Mouse (Mus musculus): ENCODE results near the gene Rsph6a.

The Rsph6a gene

DNA sequence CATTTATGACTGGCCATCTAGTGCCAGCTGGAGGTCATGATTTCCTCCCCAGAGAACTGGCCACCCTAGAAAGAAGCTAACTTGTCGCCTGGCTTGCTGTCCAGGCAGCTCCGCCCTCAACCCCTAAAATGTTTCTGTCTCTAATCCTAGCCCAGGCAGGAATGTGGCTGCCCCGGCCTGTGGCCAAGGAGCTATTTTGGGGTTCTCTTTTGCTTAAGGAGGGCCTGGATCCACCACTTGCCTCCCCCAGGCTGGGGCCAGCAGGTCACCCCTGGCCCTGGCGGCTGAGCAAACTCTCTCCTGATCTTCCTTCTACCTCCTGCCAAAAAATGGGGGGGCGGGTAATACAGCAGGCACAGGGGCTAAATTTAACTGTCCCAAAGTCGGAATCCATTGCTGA, 28.6 kb downstream of the Rsph6a start:
- no peak for DNase-seq

DNA sequence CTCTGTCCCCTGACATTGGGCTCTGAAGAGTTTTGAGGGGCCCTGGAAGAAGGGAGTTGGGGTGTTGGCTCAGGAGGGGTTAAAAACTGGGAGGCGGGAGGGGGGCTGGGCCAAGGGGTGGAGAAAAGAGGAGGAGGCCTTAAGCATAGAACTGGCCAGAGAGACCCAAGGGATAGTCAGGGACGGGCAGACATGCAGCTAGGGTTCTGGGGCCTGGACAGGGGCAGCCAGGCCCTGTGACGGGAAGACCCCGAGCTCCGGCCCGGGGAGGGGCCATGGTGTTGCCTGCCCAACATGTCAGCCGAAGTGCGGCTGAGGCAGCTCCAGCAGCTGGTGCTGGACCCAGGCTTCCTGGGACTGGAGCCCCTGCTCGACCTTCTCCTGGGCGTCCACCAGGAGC, 29.2 kb downstream of the Rsph6a start, which contains the start of gene Dmpk:
TSS of gene Dmpk (plus strand) at position 149 of the 400 bp plus-strand sequence.
- no peak for DNase-seq

DNA sequence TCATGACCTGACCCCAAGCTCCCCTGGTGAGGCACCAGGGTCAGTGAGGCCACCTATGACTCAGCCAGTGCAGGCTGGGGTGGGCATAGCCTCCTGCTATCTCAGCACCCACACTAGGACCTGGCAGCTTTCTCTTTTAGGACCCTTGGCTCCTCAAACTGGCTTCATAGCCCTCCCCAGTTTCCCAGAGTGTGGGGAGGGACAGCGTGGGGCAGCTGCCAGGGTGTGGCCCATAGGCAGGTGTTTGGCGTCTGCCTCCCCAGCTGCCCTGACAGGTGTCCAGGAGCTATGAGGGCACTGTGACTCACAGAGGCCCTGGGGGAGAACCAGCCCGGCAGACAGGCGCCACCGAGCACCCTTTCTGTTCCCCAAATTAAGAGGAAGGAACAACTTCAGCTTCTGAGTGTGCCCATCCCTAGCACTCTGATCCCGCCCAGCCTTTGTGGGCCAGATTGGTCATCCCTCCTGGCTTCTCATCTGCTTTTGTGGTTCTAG, 29.8 kb downstream of the Rsph6a start:
- no peak for DNase-seq

DNA sequence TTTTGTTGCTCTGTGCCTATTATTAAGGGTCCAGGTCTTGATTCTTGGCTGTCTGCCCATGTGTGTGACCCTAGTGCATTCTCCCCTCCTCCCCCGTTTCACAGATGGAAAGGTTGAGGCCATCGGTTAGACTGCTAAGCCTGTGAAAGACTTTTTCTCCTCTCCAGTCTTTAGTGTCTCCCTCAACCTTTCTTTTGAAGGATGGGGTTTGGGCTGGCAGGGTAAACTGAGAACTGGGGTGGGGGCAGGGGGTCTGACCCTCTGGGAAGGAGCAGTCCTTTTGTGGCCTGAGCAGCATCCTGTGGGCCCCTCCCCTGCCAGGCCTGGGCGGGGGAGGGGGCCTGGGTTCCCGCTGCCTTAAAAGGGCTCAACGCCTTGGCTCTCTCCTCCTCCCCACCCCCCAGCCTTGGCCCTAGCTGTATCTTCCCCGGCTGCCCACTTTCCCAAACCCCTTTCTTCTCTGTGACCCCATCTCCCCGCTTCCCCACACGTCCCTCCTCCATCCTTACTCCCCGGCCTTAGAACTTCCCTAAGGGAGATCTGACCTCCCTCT, 30.5 kb downstream of the Rsph6a start:
- no peak for DNase-seq

- no peak for DNase-seq
Measured at GRCm38 (mm10) chr7:19085495-19085894, 31.0 kb downstream of the Rsph6a start.

GRCm38 (mm10) chr7:19086042-19086441, 31.6 kb downstream of the Rsph6a start:
- DNase-seq, result no peak

DNA sequence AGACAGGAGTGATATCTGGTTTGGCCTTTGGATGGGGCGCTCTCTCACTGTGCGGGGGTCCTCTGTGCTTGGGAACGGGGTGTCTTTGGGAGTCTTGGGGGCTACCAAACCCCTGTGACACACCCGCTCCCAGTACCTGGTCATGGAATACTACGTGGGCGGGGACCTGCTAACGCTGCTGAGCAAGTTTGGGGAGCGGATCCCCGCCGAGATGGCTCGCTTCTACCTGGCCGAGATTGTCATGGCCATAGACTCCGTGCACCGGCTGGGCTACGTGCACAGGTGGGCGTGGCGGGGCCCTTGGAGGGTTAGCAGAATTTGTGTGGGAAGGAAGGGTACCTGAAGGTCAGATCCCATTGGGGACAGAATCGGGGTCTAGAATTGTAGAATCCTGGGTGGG, 32.3 kb downstream of the Rsph6a start:
- DNase-seq, result no peak

GRCm38 (mm10) chr7:19088813-19089212, 34.3 kb downstream of the Rsph6a start:
- no peak for DNase-seq

DNA sequence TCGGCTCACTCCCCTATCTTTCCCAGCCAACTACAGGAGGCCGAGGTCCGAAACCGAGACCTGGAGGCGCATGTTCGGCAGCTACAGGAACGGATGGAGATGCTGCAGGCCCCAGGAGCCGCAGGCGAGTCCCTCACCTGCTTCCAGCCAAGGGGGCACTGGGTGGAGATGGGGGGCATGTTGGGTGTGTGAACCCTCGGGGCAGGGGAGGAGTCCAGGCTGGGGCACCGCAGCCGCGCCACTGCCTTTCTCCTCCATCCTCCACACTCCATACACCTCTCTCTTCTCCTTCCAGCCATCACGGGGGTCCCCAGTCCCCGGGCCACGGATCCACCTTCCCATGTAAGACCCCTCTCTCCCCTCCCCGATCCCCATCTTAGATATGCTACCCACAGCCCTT, 37.4 kb downstream of the Rsph6a start:
- DNase-seq, result no peak

DNA sequence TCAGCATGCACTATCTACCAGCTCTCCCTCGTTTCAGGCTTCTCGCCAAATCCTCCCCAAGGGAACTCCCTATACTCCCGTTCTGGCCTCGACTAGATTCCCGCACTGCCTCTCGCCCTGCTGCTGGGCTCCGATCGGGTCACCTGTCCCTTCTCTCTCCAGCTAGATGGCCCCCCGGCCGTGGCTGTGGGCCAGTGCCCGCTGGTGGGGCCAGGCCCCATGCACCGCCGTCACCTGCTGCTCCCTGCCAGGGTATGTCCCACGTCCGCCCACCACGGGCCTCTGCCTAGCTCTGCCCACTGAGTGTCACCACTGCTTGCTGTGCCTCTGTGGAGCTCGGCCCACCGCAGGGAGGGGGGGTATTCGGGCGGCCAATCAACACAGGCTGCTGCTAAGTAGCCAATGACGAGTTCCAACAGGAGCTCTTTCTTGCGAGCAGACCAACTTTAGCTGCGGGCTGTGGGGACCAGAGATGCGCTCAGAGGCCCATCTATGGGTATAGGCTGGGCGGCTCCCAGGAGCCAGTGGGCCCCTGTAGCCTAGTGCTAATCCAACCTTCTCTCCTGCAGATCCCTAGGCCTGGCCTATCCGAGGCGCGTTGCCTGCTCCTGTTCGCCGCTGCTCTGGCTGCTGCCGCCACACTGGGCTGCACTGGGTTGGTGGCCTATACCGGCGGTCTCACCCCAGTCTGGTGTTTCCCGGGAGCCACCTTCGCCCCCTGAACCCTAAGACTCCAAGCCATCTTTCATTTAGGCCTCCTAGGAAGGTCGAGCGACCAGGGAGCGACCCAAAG, 38.1 kb downstream of the Rsph6a start:
- no peak for DNase-seq

DNA sequence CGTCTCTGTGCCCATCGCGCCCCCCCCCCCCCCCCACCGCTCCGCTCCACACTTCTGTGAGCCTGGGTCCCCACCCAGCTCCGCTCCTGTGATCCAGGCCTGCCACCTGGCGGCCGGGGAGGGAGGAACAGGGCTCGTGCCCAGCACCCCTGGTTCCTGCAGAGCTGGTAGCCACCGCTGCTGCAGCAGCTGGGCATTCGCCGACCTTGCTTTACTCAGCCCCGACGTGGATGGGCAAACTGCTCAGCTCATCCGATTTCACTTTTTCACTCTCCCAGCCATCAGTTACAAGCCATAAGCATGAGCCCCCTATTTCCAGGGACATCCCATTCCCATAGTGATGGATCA, 38.7 kb downstream of the Rsph6a start:
- DNase-seq, result no peak

DNA sequence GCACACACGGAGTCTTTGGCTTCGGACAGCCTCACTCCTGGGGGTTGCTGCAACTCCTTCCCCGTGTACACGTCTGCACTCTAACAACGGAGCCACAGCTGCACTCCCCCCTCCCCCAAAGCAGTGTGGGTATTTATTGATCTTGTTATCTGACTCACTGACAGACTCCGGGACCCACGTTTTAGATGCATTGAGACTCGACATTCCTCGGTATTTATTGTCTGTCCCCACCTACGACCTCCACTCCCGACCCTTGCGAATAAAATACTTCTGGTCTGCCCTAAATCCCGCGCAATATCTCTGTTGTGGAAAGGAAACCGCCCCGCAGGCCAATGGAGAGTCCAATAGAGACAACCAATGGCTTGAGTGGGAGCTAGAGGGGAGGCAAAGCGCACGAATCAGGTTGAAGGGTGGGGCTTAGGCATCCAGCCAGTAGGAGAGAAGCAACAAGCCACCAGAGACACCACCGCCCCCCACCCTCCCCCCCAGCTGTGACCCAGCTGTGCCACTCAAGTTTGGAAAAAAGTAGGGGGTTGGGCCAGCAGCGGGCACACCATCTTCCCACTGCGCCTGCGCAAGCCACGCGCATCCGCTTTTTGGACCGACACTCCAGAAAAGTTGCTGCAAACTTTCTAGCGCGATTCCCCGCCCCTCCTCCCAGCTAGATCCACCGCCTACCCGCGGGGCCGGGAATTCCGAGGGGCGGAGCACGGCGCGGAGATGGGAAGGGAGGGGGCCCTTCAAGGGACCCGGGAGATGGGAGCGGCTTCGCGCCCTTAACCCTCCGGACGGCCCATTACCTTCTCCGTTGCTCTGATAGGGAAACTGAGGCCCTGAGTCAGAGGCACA, 39.3 kb downstream of the Rsph6a start:
- no peak for DNase-seq

DNA sequence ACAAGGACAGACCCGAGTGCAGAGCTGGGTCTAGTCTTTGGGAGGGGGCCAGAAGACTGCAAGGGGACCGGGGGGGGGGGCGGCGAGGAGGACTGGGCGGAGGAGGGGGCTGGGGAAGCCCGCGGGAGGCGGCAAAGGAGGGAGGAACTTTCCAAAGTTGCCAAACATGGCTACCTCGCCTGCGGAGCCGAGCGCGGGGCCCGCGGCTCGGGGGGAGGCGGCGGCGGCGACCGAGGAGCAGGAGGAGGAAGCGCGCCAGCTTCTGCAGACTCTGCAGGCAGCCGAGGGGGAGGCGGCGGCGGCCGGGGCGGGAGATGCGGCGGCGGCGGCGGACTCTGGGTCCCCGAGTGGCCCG, 40.0 kb downstream of the Rsph6a start, which contains the start of gene Six5:
TSS of gene Six5 (plus strand) at position 124 of the 355 bp plus-strand sequence.
- DNase-seq, result no peak

DNA sequence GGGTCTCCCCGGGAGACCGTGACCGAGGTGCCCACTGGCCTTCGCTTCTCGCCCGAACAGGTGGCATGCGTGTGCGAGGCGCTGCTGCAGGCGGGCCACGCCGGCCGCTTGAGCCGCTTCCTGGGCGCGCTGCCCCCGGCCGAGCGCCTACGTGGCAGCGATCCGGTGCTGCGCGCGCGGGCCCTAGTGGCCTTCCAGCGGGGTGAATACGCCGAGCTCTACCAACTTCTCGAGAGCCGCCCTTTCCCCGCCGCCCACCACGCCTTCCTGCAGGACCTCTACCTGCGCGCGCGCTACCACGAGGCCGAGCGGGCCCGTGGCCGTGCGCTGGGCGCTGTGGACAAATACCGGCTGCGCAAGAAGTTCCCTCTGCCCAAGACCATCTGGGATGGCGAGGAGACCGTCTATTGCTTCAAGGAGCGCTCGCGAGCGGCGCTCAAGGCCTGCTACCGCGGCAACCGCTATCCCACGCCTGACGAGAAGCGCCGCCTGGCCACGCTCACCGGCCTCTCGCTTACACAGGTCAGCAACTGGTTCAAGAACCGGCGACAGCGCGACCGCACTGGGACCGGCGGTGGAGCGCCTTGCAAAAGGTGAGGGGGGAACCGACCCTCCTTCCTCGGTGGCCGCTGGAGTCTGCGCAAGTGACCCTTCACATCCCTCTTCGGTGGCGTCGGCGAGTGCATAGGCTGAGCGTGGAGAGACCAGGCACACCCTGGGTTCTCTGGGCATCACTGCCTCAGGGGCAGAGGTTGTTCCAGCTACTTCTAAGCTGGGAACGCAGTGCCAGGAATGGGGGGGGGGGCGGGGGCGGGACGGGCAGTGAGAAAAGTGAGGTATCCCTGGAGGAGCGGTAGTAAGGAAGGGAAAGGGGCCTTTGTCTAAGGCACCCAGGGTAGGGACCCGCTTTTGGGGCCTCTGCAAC, 40.6 kb downstream of the Rsph6a start:
- DNase-seq, result no peak

DNA sequence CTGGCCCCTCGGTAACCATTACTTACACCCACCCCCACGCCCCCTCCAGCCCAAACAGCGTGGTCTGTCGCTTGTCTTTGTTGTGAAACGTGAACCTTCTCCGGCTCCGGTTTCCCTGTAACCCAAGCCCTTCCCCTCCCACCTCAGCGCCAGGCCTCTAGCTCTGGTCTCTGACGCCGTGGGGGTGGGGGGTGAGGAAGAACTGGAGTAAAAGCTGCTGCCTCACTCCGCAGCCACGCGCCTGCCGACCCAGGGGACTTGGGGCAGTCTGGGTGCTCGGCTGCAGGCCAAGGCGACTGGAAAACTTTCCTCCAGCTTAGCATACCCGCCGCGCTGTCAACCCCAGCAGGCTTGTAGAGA, 41.2 kb downstream of the Rsph6a start:
- DNase-seq, result no peak

- DNase-seq, result no peak
Measured at GRCm38 (mm10) chr7:19096421-19096976, 42.0 kb downstream of the Rsph6a start.

DNA sequence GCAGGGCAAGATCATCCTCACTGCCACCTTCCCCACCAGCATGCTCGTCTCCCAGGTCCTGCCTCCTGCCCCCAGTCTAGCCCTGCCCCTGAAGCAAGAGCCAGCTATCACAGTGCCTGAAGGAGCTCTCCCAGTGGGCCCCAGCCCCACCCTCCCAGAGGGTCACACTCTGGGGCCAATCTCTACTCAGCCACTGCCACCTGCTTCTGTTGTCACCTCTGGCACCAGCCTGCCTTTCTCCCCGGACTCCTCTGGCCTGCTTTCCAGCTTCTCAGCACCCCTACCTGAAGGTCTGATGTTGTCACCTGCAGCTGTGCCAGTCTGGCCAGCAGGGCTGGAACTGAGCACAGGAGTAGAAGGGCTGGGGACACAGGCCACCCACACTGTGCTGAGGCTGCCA, 42.7 kb downstream of the Rsph6a start:
- DNase-seq, result no peak

- no peak for DNase-seq
Measured at GRCm38 (mm10) chr7:19097863-19098262, 43.4 kb downstream of the Rsph6a start.

- no peak for DNase-seq
Measured at GRCm38 (mm10) chr7:19098811-19099210, 44.3 kb downstream of the Rsph6a start.

DNA sequence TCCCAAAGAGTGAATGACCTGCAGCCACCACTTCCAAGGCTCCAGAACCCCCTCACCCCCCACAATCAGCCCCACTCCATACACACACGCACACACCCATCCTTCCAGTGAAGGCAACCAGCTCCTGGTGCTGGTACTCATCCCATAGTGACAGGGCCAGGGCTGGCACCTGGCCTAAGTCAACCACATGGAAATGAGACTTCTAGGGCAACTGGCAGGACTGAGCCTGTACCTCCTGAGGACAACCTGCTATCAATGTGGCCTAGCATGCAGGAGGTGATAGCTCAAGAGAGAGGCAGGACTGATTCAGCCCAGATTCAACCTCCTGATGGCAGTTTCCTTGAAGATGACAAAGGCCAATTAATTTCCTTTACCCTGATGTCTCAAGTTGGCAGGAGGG, 45.8 kb downstream of the Rsph6a start:
- DNase-seq, result no peak

GRCm38 (mm10) chr7:19103741-19104140, 49.3 kb downstream of the Rsph6a start:
- DNase-seq, result no peak

DNA sequence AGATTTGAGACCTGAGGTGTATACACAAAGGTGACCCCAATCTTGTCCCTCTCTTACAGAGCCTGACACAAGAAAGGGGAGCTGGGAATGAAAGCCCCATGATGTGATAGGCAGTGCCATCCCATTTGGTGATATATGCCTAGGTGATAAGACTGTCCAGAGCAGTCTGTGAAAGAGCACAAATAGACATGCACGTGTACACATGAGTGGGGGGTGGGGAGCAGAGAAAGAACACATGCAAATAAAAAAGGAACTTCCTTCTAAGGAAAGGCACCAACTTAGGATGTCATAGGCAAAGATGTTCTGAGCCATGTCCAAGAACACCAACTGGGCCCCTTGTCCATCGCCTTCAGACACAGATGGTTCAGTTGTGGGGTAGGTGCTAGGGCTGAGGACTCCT, 50.0 kb downstream of the Rsph6a start:
- DNase-seq, result no peak

Measured in cerebellum, adult 8-10 months (tissue).